Mouse (Mus musculus): ENCODE measurements around the gene Ric8a. TPM values are rescaled to one million over a fixed set of nuclear protein-coding genes. Genes with fewer than 3 reads are reported as not detected.

Ric8a gene
- polyA plus RNA-seq, 2 experiments from 2014 or later: 61.4 to 67.7 TPM

DNA sequence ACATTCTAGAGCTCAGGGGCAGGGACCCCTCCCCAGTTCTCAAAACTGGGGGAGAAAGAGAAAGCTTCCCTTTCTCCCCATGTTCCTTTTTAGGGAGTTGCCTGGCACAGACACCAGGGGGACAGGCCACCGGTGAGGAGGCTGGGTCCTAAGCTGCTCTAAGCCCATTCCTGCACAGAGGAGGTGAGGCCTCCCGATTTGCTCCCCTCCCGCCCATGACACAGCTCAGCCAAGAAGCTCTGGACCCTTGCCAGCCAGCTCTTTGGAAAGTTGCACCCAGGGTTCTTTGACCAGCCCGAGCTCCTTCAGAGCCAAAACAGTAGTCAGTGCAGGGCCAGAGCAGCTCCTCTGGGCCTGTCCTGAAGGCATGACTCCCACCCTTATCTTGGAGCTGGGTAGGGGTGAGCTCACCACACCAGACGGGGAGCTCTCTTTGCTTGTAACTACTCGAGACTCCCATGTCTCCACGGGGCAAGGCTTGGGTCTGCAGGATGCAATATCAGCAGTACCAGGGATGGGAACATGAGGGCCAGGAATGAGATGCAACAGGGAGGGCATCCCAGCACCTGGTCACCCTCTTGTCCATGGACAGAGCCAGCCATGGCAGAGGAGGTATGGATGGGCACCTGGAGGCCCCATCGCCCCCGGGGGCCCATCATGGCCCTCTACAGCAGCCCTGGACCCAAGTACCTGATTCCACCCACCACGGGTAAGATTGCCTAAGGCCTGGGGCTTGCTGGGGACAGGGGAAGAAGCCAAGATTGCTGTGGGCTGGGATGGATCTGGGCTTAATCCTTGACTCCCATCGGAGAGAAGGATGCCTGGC lies 8.8 kb upstream of the Ric8a start, which contains the start of gene Odf3:
Odf3 (plus strand) TSS at position 51 of the 826 bp plus-strand sequence.
- ATAC-seq: no peak

DNA sequence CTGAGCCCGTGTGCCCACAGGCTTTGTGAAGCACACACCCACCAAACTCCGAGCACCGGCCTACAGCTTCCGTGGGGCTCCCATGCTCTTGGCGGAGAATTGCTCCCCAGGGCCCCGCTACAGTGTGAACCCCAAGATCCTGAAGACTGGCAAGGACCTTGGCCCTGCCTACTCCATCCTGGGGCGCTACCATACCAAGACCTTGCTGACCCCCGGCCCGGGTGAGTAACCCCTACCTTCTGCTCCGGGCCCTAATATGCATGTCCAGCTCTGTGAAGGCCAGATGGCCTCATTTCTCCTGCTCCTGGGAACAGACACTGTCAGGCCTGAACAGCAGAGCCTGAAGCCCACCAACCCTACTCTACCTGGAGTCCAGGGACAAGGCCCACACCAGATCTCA lies 8.2 kb upstream of the Ric8a start:
- ATAC-seq: no peak

DNA sequence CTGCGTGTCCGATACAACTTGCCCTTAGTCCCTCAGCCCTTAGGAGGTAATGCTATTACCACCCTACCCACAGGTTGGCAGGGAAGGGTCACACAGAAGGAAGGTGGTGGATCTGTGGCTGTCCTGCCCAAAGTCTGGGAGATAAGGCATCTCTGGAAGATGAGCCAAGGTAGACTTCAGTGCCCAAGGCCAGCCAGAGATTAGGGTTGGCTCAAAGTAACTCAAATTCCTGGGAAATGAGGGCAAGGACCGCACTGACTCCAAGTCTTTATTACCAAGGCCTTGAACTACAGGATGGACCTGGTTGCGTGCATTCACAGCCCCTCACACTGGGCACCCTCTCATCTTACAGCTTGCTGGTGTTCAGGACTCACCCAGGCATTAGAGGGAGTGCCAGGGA lies 4.8 kb upstream of the Ric8a start:
- ATAC-seq: no peak

DNA sequence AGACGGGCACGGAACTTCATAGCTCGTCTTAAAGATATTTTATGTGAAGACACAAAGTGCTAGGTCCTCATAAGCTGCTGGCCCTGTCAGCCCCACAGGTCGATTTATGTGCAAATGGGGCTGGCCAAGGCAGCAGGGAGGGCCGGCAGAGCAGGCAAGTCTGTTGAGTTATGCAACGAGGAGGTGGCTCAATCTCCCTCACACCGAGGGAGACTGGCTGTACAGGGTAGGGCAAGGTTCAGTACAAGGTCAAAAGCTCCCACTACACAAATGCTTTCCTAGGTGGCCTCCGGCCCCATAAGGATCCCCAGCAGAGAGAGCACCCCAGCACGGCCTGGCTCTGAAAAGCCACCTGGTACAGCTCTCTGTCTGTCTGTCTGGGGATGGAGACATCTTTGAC lies 3.4 kb upstream of the Ric8a start:
- no peak for ATAC-seq

DNA sequence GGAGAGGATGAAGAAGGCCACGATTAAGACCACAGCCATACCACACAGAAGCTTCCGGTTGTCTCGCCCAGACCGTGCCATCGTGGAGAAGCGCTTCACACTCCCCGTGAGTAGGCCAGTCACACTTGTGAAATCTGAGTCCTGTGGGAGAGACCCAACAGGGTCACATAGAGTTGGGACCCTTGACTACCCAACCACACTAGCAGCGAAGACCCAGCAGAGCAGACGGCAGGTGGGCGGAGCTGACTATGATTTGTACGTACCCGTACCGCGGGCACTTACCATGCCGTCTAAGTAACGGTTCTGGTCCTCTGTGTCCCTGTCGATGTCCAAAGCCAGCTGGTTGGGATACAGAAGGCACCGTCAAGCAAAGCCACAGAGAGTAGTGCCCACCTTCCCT lies 2.3 kb upstream of the Ric8a start:
- no peak for ATAC-seq

DNA sequence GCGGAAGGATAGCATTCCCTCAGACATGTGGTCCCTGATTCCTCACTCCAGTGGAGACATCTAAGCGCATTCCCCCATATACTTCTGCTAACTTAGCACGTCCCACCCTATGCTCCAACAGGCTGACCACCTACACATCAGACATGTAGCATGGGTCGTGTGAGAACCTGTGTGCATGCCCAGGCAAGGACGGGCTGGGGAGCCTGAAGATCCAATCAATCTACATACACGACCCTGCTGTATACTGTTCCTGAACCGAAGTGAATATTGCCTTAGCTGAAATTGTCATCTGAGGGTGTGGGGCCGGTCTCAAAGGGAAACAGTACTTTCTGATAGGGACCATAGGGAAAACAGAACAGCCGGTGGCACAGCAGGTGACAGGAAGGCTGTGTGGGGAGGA lies 1.6 kb upstream of the Ric8a start:
- ATAC-seq: no peak

DNA sequence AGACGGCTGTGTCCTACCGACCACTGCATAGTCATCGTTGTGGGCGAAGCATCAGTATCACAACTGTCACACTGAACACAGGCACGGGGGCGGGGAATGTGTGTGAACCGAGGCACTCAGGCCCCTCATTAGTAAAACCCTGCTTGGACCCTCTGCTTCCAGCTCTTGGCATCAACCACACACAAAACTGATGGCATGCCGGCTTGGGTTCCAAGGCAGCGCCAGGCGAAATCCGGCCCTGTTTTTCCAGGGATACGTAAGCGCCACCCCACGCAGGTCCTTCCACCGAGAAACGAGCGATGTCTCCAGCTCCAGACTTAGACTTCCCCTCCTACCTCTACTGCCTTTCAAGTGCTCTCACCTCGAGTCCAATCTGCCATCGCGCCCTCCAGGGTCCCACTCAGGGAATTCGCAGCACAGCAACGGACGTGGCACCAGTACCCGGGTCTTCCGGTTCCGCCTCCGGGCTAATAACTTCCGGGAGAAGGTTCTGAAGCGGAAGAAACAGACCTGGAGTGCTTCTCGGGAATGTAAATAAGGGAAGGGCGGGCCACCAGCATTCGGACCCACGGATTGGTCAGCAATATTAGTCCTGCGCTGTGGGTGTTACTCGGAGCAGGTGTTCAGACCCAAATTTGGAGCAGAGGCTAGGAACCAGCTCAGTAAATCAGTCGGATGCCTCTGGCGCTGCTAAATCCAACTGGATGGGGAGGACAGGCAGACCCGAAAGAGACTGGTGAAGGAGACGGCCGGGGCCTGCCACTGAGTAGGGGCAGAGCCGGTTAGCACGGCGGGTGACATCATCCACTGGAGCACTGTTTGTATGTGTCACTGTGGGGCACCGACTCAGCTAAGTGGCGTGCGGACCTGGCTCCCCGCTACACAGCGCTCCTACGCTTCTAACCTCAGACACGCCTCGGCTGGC lies 635 bp upstream of the Ric8a start, which contains the start of gene Gm45785:
Gm45785 (minus strand) TSS at position 472 of the 925 bp plus-strand sequence.
- peak; percentile 67 for ATAC-seq

DNA sequence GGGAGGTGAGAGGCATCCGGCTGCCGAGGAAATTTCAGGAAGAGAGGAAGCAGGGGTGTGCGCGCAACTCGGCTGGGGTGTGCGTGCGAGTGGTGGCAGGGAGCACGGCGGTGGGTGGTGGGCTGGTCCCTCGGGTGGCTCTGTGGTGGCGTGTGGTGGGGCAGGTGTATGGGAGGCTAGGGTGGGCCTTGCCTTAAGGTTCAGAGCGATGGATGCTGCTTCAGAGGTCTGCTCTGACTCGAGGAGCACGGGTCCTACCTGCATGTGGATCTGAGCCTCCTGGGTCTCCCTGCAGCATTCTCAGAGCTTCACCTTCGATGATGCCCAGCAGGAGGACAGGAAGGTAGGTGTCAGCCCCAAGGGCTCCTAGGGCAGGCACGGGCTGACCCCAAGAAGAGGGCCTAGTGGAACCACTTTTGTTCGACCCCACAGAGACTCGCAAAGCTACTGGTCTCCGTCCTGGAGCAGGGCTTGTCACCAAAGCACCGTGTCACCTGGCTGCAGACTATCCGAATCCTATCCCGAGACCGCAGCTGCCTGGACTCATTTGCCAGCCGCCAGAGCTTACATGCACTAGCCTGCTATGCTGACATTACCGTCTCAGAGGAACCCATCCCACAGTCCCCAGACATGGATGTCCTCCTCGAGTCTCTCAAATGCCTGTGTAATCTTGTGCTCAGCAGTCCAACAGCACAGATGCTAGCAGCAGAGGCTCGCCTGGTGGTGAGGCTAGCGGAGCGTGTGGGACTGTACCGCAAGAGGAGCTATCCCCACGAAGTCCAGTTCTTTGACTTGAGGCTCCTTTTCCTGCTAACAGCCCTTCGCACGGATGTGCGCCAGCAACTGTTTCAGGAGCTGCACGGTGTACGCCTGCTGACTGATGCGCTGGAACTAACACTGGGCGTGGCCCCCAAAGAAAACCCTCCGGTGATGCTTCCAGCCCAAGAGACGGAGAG lies 1.1 kb downstream of the Ric8a start, which contains the start of gene Bet1l:
Bet1l (minus strand) TSS at position 28 of the 956 bp plus-strand sequence.
- peak; percentile 32 for ATAC-seq

DNA sequence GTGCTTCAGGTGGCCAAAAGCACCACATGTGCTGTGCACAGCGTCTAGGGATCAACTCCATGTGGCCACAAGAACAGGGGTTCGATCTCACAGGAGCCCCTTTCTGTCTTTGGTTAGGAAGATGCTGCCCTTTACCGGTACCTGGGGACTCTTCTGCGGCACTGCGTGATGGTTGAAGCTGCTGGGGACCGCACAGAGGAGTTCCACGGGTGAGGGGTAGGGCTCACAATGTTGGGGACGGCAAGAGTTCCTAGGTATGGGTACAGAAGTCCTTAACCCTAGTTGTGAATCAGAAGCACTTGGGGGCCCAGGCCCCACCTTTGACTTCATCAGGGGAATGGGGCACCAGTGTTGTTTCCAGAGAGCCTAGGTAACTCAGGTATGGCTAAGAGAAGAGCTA lies 2.0 kb downstream of the Ric8a start:
- no peak for ATAC-seq

DNA sequence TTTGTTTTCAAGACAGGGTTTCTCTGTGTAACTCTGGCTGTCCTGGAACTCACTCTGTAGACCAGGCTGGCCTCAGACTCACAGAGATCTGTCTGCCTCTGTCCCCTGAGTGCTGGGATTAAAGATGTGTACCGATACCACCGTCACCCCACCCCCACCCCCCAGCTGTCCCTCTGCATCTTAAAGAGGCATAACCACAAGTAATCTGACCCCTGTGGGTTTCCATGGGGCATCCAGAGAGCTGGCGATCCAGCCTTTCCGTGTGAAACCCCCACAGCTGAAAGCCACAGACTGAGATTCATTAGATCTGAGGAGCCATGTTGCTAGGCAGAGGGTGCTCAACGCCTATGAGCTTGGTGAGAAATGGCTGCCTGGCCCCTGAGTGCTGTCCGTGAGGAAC lies 3.2 kb downstream of the Ric8a start:
- no peak for ATAC-seq

DNA sequence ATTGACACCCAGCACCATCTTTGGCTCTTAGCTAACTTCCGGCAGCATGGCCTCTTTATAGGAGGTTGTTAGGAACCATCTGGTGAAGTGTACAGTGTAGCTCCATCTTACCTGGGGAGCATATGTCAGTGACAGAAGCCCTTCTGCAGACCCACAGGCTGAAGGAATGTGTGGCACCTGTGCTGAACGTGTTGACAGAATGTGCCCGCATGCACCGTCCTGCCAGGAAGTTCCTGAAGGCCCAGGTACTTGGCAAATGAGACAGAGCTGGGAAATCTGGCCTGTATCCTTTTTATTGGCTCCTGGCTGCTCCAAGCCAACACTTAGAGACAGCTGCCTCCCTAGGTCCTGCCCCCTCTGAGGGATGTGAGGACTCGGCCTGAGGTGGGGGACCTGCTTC lies 4.0 kb downstream of the Ric8a start:
- ATAC-seq: no peak

DNA sequence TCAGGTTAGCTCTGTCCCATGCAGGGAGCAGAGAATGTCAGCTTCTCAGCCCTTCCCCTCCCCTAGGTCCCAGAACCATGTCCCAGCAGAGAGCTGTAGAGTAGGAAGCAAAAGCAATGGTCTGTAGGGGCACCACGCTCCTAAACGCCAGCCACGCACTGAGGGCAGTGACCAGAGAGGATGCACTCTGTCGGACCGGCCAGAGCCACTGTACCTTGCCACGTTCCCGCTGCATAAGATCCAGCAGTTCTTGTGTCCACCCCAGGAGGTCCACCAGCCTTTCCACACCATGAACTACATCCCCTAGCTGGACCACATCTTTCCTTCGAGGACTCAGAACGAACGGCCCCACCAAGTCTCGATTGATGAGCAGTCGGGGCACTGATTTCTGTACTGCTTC lies 8.0 kb downstream of the Ric8a start:
- no peak for ATAC-seq

DNA sequence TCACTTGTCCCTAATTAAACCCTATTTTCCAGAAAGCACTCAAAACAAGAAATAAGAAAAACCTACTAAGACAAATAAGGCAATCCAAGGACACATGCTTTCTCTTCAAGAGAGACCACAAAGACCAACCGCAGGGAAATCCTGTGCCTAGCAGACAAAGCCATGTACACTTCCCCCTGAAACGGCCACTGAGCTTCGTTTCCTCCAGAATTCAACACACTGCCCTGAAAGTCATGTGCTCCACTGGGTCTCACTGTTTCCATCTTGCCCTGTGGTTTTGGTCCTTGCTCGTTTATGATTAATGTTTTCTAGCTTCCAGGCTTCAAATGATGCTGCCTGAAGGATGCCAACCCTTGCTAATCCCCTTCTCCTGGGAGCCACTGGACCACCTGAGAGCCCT lies 17.5 kb downstream of the Ric8a start:
- no peak for ATAC-seq

DNA sequence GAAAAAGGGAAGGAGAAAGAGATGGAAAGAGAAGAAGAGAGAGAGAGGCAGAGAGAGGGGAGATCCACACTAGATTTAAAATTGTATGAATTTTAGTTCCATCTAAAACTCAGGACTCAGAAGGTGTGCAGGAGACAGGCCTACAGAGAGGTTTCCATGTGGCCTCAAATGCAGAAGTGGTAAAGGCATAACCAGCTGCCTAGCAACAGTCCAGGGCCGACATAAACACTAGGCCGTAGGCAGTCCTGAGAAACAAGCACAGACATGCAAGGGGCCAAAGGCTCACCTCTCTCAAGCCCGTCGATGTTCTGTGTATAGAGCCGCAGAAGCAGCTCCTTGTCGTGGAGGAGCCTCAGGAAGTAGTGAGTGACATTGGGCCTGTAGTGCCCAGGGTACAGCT lies 20.6 kb downstream of the Ric8a start:
- ATAC-seq: no peak

DNA sequence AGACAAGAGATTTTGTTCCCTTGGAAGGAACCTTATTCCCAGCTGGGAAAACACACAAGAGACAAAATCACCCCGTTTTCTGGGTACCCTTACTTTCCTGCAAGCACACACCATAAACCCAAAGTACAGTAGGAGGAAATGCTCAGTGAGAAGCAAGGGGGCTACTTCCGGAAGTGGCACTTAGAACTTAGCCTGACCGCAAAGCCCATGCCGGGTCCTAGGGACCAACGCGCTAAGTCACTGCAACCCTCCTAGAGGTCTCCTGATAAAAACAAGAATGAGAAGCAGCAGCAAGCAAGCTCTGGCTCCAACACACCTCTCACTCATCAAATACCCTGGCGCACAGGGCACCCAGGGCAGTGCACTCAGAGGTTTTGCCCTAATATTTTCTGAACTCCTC lies 22.6 kb downstream of the Ric8a start:
- no peak for ATAC-seq

DNA sequence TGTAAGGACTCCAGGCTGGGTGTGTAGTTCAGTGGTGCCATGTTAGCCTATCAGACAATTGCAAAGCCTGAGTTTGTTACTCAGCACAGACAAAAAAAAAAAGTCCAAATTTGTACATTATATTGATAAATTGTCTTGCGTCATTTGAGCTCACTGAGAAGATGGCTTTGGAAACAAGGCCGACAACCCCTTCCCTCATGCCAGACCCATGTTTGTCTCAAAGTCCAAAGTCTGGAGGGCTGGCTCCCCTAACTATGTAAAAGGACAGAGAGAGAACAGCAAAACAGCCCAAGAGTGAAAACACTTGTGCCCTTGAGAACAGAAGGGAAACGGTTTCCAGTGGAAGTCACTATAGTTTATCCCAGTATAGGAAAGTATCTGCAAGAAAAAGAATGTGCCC lies 23.7 kb downstream of the Ric8a start:
- ATAC-seq: no peak

DNA sequence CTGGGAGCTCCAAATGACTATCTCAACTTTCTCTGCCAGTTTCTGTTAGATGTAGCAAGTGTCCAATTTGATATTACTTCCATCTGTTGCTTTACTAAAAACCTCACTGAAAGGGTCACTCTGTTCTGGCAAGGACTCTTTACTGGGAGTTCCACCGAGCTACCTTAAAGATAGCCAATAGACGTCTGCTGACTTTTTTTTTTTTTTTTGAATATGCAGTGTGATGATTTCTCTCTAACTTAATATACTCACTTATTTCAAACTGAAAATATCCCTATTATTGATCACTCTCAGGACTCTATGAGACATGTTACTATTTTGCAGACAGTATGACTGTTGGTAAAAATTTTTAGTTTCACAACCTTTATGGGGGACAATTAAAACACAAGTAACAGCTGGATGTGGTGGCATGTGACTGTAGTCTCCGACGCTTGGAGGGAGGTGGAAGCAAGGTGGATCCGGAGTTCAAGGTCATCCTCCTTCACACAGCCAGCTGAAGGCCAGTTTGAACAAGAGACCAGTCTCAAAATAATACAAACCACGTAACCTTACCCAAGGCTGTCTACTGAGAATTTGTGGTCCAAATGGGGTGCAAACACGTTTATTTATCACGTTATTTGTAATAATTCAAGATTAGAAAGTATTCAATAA lies 24.2 kb downstream of the Ric8a start:
- no peak for ATAC-seq

DNA sequence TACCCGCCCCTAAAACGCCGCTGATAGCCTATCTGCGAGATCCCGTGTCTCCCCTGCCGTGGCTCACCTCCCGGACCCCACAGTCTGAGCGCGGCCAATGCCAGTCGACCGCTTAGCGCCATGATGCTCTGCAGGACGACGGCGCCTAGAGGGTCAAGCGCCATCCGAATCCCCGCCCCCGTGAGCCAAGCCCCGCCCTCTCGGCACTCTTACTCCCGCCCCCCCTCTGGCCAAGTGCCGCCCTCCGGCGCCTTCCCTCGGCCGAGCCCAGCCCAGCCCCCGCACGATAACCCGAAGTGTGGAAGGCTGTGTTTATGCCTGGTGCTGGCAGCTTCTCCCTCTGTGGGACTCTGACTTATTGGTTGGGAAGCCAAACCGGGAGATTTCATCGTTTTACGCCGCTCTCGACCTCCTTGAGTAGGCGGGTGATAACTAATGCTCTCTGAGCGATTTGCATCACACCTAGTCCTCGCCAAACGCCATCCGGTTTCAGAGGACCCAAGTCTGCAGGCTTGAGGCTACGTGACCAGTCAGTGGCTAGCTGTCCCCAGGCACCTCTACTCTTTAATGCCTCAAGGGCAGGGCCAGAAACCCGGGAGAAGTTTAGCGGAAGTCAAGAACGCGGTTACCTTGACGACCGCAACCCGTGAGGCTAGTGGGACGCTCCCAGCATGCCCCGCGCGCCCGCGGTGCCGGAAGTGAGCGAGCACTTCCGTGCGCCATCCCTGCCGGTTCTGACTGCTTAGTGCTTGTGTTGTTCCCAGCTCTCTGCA lies 25.1 kb downstream of the Ric8a start, which contains the start of the genes Psmd13 and Sirt3:
Psmd13 (plus strand) TSS at position 273 of the 773 bp plus-strand sequence.
Sirt3 (minus strand) TSS at position 614 of the 773 bp plus-strand sequence.
- ATAC-seq: peak; percentile 99

DNA sequence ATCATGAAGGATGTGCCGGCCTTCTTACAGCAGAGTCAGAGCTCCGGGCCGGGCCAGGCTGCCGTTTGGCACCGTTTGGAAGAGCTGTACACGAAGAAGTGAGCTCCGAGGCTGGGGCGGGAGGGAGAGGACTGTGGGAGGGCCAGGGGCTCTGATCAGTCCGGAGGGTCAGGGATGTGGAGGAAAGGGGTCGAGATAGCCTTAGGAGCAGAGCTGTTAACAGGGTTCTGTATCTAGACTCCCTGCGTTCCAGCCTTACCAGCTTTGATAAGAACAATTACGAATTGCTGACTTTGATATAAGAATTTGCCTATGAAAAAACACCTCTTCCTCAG lies 25.7 kb downstream of the Ric8a start:
- ATAC-seq: no peak

DNA sequence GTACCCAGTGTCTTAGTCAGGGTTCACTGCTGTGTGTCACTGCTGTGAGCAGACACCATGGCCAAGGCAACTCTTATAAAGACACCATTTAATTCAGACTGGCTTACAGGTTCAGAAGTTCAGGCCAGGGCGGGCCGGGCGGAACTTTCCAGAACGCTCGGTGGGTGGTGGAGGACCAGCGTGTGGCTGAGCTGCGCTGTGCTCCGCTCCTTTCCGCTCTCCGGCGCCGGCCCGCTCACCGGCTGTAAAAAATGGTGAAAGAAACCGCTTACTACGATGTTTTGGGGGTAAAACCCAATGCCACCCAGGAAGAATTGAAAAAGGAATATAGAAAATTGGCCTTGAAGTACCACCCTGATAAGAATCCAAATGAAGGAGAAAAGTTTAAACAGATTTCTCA lies 33.9 kb downstream of the Ric8a start:
- peak; percentile 34 for ATAC-seq

DNA sequence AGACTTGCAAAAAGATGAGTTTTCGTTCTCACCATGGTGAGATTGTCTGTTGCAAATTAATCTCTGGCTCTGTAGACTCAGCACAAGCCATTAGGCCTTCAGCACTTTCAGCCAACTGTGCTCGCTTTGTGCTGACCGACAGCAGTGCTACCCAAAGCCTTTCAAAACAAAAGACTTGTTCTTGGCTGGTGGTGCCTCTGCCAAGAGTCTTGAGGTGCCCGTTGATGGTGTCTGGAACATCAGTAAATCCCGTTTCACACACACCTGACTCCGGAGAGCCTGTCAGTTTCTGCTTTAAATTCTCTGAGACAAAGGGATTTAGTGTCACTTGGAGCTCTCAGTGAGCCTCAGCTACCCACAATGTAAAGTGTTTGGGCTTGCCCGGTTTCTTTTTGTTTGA lies 37.3 kb downstream of the Ric8a start:
- ATAC-seq: no peak
